Mouse (Mus musculus) stomach, postnatal 0 days (tissue): ENCODE measurements around the gene Tm2d1.

Experiments used
- CTCF ChIP-seq: IDR thresholded peaks from 2 replicates; pipeline ENCODE4 v1.5.1; 2016; ENCODE audit warnings: antibody characterized with exemption, low read depth, mild to moderate bottlenecking, moderate library complexity
- EP300 ChIP-seq: optimal IDR thresholded peaks from 2 replicates; pipeline ENCODE3; 2016; ENCODE audit warnings: antibody characterized with exemption

DNA sequence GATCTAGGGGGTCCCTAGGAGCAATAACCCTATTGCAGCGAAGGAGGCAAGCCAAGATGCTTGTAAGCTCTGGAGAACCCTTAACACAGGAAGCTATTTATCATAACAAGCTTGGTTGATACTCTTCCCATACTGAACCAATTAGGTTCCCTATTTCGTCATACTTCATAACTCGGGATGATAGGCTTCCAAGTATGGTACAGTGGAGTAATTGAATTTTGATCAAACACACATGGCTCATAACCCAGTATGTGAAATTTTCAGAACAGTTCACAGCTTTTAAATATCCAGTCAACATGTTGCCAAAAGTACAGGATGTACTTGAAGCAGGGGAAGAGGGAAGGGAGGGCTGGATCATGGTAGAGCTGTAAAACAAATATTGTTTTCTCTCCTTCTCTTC is 64.3 kb downstream of the Tm2d1 start:
- TF ChIP-seq CTCF (no peak), EP300 (peak; percentile 44)
